Mouse (Mus musculus) adrenal gland, postnatal 10 days (tissue): ENCODE results near the gene Tspan10. TPM values are rescaled to one million over a fixed set of nuclear protein-coding genes. Genes with fewer than 3 reads are reported as not detected.
A peak's percentile ranks its signal among the peaks of the same experiment; 100 is the strongest.

Source experiments
- DNase-seq: peaks from one replicate; pipeline ENCODE4 v3.0.0; 2021; ENCODE audit warnings: mixed read lengths
- total RNA-seq, 2 experiments: library from RNA; stranded (reverse); gene quantifications; 2 replicates each; pipeline ENCODE4 v1.2.3; 2021

The Tspan10 gene
- total RNA-seq, 2 experiments from 2014 or later, result 0.30 to 2.6 TPM

DNA sequence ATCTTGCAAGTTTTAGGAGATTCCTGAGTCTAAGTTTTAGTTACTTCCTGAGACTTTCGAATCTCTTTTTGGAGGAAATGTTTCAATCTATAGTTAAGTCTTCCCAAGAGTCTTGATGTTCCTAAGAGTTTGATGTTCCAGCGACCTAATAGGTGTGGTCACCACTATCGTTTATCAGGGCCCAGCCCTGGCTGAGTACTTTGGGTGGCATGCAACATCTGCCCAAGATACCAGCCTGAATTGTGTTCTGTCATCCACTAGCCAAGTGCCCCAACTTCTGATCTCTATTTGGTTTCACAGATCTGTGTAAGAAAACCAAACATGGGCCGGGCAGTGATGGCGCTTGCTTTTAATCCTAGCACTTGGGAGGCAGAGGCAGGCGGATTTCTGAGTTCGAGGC lies 13.0 kb downstream of the Tspan10 start:
- DNase-seq, result no peak

GRCm38 (mm10) chr11:120457370-120457769 lies 14.9 kb downstream of the Tspan10 start:
- peak; percentile 12 for DNase-seq

DNA sequence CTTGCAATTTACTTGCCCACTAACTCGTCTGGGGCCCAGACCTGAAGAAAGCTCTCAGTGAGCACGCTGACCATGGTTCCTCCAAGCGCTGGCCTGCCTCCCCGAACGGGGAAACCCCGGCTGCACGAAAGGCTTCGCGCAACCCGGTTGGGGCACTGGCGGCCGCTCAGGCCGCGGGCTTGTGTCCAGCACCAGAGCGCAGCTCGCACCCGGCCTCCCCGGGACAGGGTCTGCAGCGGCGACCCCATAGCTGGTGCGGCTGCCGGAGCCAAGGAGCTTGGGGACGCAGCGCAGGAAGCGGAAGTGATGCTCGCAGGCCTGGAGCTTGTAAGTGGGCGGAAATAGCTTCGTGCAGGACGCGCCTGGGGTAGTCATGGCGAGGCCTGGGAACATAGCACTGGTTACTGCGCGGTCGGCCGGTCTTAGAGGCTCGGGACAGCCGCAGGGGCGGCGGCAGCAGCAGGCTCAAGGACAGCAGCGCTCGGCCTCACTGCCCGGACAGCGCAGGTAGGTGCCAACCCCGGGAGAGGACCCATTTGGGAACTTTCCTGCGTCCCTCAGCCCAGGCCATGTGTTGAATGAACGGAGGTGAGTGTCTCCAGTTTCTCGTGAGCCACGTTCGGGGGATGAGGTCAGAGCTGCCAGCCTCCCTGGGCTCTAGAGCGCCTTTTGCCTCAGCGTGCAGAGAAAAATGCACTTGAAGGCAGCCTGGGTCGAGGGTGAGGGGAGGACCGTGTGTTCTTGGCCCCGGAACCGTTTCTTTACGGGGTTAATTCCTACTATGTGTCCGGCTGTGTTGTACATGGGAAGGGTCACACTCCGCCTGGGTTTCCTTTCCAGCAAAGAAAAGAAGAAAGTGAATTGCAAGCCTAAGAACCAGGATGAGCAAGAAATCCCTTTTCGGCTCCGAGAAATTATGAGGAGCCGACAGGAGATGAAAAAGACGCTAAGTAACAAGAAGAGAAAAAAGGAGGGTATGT lies 15.6 kb downstream of the Tspan10 start, which contains the start of the genes Oxld1 and Ccdc137:
Oxld1 (minus strand) TSS at position 297 of the 980 bp plus-strand sequence.
Ccdc137 (plus strand) TSS at position 344 of the 980 bp plus-strand sequence.
- DNase-seq, result peak; percentile 86

- DNase-seq, result no peak
These were observed 16.6 kb downstream of the Tspan10 start for GRCm38 (mm10) chr11:120458847-120459597.

DNA sequence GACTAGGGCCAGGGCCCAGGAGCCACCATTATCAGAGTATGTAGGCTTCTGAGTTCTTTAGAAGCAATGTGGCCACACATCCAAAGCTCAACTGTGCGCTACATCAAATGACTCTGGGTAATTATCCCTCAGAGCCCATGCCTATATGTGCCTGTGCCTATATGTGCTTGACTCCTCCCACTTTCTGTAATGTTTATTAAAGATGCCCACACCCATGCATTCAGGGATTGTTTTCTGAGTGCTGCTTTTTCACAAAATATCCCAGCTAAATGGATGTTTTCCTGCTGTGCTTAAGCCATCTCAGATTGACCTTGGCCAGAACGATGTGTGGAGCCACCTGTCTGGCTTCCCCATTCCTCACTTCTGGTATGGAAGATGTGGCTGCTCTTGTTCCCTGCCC lies 21.1 kb downstream of the Tspan10 start:
- DNase-seq, result no peak

DNA sequence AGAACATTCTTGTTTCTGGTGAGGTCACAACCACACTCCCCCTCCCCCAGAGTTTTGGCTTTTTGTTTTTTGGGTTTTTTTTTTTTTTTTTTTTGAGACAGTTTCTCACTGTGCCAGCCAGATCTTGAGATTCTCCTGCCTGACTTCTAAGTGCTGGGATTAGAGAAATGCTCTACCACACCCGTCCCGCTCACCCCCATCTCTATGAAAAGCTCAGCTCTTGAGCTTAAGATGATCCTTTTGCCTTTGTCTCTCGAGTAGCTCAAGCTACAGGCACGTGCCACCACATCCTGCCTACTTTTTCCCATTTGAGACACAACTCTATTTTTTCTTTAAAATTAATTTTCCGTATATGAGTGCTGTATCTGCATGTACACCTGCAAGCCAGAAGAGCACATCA lies 21.9 kb downstream of the Tspan10 start:
- DNase-seq, result no peak

GRCm38 (mm10) chr11:120465521-120465920 lies 23.1 kb downstream of the Tspan10 start:
- DNase-seq, result no peak

- DNase-seq, result peak; percentile 95
These were observed 24.7 kb downstream of the Tspan10 start, which contains the start of gene Arl16 for GRCm38 (mm10) chr11:120467051-120467735. TSS of gene Arl16 (minus strand) at chr11:120467607.

- DNase-seq, result no peak
These were observed 25.3 kb downstream of the Tspan10 start for GRCm38 (mm10) chr11:120467736-120468092.

DNA sequence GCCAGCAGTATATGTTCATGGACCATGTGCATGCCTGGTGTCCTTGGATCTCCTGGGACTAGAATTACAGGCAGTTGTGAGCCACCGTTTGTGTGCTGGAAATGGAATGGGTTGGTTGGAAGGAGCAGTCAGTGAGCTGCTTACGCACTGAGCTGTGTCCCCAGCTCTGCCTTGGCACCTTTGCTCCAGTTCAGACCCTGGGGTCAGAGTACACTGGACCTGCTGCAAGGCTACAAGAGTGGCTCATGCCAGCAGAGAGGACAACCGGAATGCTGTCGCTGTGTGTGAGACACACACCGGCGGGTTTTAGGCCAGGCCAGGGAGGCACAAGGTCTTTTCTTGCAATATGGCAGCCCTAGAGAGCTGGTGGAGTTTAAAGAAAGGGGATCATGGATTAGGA lies 29.6 kb downstream of the Tspan10 start:
- no peak for DNase-seq

DNA sequence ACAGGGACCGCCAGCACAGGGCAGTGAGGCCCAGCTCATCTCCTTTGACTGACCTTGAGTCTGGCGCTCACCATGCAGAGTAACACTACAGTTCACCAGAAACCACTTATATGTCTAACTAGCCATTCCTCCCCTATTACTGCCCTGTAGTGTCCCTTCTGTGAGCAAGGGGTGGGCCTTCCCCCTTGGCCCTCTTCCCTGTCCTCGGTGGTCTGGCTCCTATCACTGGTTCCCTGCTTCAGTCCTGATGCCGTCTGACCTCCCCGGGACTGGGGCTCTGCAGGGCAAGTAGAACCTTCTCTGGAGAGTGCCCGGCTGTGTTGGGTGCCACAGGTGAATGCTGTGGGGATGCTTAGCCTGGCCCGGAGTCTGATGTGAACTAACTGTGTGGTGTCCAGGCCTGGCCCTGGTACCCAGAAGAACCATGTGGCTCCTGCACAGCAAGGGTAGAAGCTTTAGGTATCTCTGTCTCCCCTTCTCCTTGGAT lies 41.0 kb downstream of the Tspan10 start:
- DNase-seq, result no peak

DNA sequence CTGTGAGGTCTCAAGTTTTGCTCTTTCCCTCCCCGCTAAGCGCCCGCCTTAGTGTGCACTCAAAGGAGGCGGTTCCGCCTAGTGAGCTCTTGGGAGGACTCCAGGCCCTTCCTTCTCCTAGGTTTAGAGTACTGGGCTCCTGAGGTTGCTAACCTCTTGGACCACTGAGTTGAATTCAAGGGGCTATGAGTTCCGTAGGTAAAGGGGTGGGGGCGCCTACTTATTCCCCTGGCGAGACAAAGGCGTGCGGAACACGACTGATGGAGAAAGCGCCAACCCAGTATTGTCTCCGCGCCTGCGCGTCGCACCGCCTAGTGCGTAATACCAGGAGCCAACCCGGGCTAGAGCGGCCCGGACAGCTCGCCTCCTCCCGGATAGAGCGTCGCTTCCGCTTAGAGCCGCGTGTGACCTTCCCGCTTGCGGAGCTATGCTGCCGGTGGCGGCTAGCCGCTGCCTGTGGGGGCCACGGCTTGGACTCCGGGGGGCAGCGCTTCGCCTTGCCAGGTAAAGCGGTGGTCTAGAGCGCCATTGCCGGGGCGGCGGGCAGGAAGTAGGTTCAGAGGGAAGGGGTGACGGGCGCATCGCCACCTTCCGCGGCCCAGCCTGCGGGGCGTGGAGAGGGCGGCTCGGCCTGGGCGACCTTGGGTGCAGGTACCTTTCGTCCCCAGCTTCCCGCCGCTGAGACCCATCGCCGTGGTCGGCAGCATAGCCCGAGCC lies 42.0 kb downstream of the Tspan10 start, which contains the start of gene Mrpl12:
Mrpl12 (plus strand) TSS at position 349 of the 717 bp plus-strand sequence.
- peak; percentile 92 for DNase-seq

DNA sequence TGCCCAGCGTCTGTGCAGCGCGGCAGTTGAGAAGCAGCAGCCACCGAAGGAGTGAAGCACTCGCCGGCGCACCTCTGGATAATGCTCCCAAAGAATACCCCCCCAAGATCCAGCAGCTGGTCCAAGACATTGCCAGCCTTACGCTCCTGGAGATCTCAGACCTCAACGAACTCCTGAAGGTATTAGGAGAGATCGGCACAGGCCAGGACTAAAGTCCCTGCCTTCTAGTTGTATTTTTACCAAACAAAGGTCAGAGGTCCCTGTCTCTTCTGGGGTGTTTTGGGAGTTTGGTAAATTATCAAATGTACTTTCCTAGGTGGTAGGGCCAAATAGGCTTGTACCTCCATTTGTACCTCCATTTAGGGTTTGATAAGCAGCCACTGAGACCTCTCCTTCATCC lies 42.8 kb downstream of the Tspan10 start:
- no peak for DNase-seq

GRCm38 (mm10) chr11:120488516-120488915 lies 46.1 kb downstream of the Tspan10 start:
- no peak for DNase-seq

DNA sequence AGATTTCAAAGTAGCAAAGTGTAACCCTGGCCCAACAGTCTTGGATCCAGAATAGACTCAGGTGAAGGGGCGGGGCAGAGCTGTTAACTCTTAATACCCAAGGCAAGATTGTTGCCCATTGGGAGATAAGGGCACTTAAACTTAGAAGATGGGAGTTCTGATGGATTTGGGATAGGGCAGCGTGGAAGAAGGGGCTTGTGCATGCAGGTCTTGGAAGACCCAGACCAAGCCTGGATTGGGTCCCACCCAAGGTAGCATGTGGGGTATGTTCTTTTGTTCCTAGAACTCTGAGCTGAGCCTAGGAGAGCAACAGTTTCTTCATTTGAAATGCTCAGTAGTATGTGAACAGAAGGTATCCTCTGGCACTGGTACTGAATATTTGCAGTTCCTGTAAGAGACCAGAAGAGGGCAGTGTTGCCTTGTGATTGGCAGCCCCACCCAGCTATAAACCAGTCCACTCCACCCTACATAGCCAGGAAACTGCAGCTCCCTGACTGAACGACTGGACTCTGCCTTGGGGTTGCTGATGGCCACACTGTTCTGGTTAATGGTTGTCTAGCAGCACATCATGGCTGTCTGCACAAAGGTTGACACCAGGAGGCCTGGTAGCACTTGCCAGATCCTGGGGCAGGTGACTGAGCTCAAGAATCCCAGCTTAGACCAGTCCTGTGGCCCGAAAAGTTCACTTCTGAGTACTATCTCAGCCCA lies 46.8 kb downstream of the Tspan10 start:
- DNase-seq, result peak; percentile 75

DNA sequence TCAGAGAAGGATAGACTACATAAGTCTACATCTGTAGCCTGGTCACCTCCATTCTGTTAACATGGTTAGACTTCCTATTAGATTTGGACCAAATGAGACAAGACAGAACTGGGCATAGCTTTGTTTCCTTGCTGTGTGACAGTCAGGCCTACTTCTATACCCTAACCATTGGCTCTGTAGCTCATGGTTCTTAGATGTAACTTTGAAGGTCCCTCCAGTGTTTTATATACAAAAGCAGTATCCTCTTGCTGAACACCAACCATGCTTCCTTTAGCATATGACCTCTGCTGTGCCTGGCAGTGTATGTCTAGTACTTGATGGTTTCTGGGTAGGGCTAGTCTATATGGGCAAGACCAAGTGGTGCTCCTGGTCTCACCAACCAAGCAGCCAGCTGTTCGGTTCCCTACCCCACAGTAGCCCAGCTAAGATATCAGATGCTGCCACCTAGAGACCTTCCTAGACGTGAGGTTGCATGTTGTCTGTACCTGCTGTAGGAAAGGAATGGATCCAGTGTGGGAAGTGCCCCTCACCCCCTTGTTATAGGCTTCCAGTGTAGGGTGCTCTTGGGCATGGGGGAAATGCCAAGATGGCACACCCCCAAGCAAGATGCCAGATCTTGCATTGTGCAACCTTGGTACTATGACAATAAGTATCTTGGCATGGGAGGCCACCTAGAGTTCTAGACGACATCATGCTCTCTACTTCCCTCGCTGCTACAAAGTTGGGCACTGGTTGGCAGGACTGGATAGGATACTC lies 48.0 kb downstream of the Tspan10 start:
- peak; percentile 51 for DNase-seq

DNA sequence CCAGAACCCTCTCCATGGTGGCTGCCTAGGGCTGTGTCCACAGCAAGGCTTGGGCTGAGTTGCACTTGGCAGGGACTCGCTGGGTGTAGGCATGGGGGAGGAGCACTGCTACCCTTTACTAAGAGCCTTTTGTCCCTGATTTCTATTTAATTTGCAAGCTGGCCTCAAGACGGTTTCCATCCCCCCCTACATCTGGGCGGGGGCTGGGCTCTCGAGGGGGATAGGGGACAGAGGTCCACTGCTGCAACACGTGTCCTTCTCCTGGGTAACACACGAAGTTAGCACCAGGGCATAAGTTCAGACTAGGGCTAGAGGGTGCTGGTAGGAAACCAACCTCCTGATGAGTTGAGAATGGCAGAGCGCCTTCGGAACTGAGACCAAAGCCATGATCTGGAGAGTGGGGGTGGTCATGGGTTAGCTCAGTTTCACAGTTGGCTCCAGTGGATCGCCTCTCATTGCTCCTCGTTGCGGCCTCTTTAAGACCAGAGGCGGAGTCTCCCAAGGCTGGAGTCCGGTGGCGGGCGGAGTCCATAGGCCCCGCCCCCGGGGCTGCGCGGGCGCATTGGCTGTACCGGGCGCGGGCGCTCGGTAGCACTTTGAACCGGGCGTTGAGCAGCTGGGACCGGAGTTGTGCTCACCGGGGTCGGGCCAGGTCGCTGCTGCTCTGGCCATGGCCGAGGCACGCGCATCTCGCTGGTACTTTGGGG lies 49.0 kb downstream of the Tspan10 start, which contains the start of gene Slc25a10:
Slc25a10 (plus strand) TSS at position 524 of the 707 bp plus-strand sequence.
- peak; percentile 95 for DNase-seq

DNA sequence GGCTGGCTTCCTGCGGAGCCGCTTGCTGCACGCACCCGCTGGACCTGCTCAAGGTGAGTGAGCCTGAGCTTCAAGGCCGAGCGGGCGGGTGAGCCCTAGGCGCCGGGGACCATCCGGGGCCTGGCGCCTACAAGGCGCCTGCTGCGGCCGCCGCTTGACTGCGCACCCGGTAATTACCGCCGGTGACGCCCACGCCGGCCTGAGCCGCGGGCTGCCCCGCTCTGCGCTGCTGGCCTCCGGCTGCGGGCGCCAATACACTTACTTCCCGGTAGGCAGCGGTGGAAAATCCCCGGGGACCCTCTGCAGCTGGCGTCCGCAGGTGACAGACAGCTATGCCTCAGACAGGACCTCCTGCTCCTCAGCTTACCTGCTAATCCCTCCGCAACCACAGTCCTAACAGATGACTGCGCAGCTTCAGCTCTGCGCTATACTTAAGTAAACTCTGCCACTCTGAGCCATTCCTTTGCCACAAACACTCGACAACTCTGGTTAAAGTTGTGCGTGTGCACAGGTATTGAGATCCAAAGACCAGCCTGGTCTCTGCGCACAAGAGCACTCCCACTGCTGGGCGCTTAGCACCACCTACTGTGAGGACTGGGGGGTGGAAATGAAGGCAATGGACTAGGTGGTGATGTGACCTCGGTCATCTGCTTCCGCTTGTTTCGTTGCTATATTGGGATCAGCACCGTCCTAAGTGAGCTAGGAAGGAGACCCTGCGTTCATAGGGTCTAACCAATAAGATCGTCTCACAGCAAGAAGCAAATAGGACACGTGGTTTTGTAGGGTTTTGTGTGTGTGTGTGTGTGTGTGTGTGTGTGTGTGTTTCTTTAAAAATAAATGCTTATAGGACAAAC lies 49.8 kb downstream of the Tspan10 start:
- DNase-seq, result peak; percentile 67
